Mouse (Mus musculus): ENCODE results near the gene Igfn1.

GRCm38 (mm10) chr1:136032961-136033360 is 26.8 kb upstream of the Igfn1 start:
- TF ChIP-seq POLR2A (IDR thresholded peaks at IDR 0.05; ENCODE audit: borderline replicate concordance, low read depth, low read length) (no peak), CTCF (IDR thresholded peaks at IDR 0.05; ENCODE audit: low read depth, low read length) (no peak)
